Mouse (Mus musculus) neural tube, embryonic 15.5 days (tissue): ENCODE data around the gene Immp2l. TPM values are rescaled to one million over a fixed set of nuclear protein-coding genes. Genes with fewer than 3 reads are reported as not detected.
A peak's percentile ranks its signal among the peaks of the same experiment; 100 is the strongest.
"Not testable (repeated sequence)": the region's sequence is repeated elsewhere in the genome, so short reads cannot be mapped to it uniquely, and the experiment has no call there.

Experiments used
- ATAC-seq: fragments of 200-750 bp; cut with Nextera tagmentation; 2 replicates; pipeline ENCODE4 v1.8.0; 2017; ENCODE audit warnings: mild to moderate bottlenecking, moderate TSS enrichment, moderate library complexity; ENCODE audit not compliant: low FRiP score
- H3K27ac ChIP-seq: fragments of 300-500 bp; sonication (generic); replicated peaks from 2 replicates; pipeline ENCODE4 v1.5.1; 2015; ENCODE audit warnings: mild to moderate bottlenecking, inconsistent platforms
- H3K27me3 ChIP-seq: fragments of 300-500 bp; sonication (generic); replicated peaks from 2 replicates; pipeline ENCODE4 v1.6.1; 2015; ENCODE audit warnings: inconsistent platforms
- H3K36me3 ChIP-seq: fragments of 300-500 bp; sonication (generic); 2 replicates; pipeline ENCODE4 v1.6.1; 2015; ENCODE audit warnings: inconsistent platforms
- H3K4me1 ChIP-seq: fragments of 300-500 bp; sonication (generic); 2 replicates; pipeline ENCODE4 v1.6.1; 2015; ENCODE audit warnings: inconsistent platforms
- H3K4me2 ChIP-seq: fragments of 300-500 bp; sonication (generic); 2 replicates; pipeline ENCODE4 v1.6.1; 2015; ENCODE audit warnings: inconsistent platforms, mild to moderate bottlenecking, moderate library complexity
- H3K4me3 ChIP-seq: fragments of 300-500 bp; sonication (generic); replicated peaks from 2 replicates; pipeline ENCODE4 v1.5.1; 2015; ENCODE audit warnings: mild to moderate bottlenecking, inconsistent platforms
- H3K9ac ChIP-seq: fragments of 300-500 bp; sonication (generic); replicated peaks from 2 replicates; pipeline ENCODE4 v1.6.1; 2015; ENCODE audit warnings: mild to moderate bottlenecking, inconsistent platforms
- H3K9me3 ChIP-seq: fragments of 300-500 bp; sonication (generic); replicated peaks from 2 replicates; pipeline ENCODE4 v1.6.1; 2016; ENCODE audit warnings: inconsistent platforms
- WGBS: fragments of 180-500 bp; shearing (Covaris S2); methylation state at CpG from one replicate; pipeline ENCODE4 v1.1.7; 2015; ENCODE audit warnings: mixed read lengths; 5-methylcytosine and 5-hydroxymethylcytosine counted together
- polyA plus RNA-seq: library from polyadenylated mRNA; unstranded; fragments of >200 nt; fragmentation: Nextera tagmentation; extraction: Ambion mirVana; gene quantifications from 2 replicates; pipeline ENCODE4 v1.2.1, GENCODE M21; 2015

Gene Immp2l
- polyA plus RNA-seq, 1 experiment from 2014 or later: 5.8 TPM

GRCm38 (mm10) chr12:41729780-41730179 lies 705.9 kb downstream of the Immp2l start:
- peaks cover 4% of the 10 kb centered on the region; the same call in 1 of the 2 replicates for H3K4me1 ChIP-seq
- no peak overlapping the region for H3K9ac ChIP-seq
- no peak overlapping the region for H3K27ac ChIP-seq
- no peaks in the 10 kb centered on the region for H3K27me3 ChIP-seq
- H3K4me3 ChIP-seq: no peak overlapping the region
- WGBS: 94% methylated on average over 1 of the region's 1 CpGs
- no peaks in the 10 kb centered on the region for H3K36me3 ChIP-seq
- ATAC-seq: no peak
- H3K9me3 ChIP-seq: no peaks in the 10 kb centered on the region
- no peak overlapping the region for H3K4me2 ChIP-seq

GRCm38 (mm10) chr12:41733168-41733567 lies 709.3 kb downstream of the Immp2l start:
- Histone ChIP-seq H3K4me3 (no peak overlapping the region), H3K4me1 (no peaks in the 10 kb centered on the region), H3K4me2 (no peak overlapping the region), H3K9me3 (no peaks in the 10 kb centered on the region), H3K27me3 (no peaks in the 10 kb centered on the region), H3K27ac (no peak overlapping the region), H3K9ac (no peak overlapping the region), H3K36me3 (no peaks in the 10 kb centered on the region)
- no peak for ATAC-seq

- Histone ChIP-seq H3K27ac (no peak overlapping the region), H3K36me3 (no peaks in the 10 kb centered on the region), H3K4me1 (no peaks in the 10 kb centered on the region), H3K27me3 (no peaks in the 10 kb centered on the region), H3K9ac (no peak overlapping the region), H3K9me3 (no peaks in the 10 kb centered on the region), H3K4me2 (no peak overlapping the region), H3K4me3 (no peak overlapping the region)
- 81% methylated on average over 3 of the region's 3 CpGs for WGBS
- ATAC-seq: no peak
Observed at GRCm38 (mm10) chr12:41742887-41743286, 719.0 kb downstream of the Immp2l start.

- Histone ChIP-seq H3K36me3 (no peaks in the 10 kb centered on the region), H3K4me2 (no peak overlapping the region), H3K27ac (no peak overlapping the region), H3K9ac (no peak overlapping the region), H3K27me3 (no peaks in the 10 kb centered on the region), H3K4me3 (no peak overlapping the region), H3K9me3 (no peaks in the 10 kb centered on the region), H3K4me1 (no peaks in the 10 kb centered on the region)
- 72% methylated on average over 3 of the region's 3 CpGs for WGBS
- ATAC-seq: no peak
Observed at GRCm38 (mm10) chr12:41763396-41763795, 739.5 kb downstream of the Immp2l start.

GRCm38 (mm10) chr12:41773961-41774360 lies 750.1 kb downstream of the Immp2l start:
- Histone ChIP-seq H3K9ac (no peak overlapping the region), H3K27ac (no peak overlapping the region), H3K4me1 (no peaks in the 10 kb centered on the region), H3K27me3 (no peaks in the 10 kb centered on the region), H3K4me3 (no peak overlapping the region), H3K4me2 (no peak overlapping the region), H3K36me3 (no peaks in the 10 kb centered on the region), H3K9me3 (no peaks in the 10 kb centered on the region)
- 73% methylated on average over 3 of the region's 3 CpGs for WGBS
- ATAC-seq: no peak

GRCm38 (mm10) chr12:41774623-41775323 lies 750.9 kb downstream of the Immp2l start:
- Histone ChIP-seq H3K4me1 (no peaks in the 10 kb centered on the region), H3K27me3 (no peaks in the 10 kb centered on the region), H3K4me2 (no peak overlapping the region), H3K9ac (no peak overlapping the region), H3K9me3 (no peaks in the 10 kb centered on the region), H3K36me3 (no peaks in the 10 kb centered on the region), H3K27ac (no peak overlapping the region; the same call in 1 of the 2 replicates), H3K4me3 (no peak overlapping the region)
- no peak; the same call in 1 of the 2 replicates for ATAC-seq
- 77% methylated on average over 5 of the region's 5 CpGs for WGBS

- not testable (repeated sequence) for H3K36me3 ChIP-seq, H3K9me3 ChIP-seq, H3K9ac ChIP-seq, H3K4me1 ChIP-seq, H3K4me3 ChIP-seq, H3K27me3 ChIP-seq, H3K4me2 ChIP-seq, H3K27ac ChIP-seq
- WGBS: no CpG with 5 or more reads among the region's 4 CpGs
- peak; percentile 70; the same call in 1 of the 2 replicates for ATAC-seq
Observed at GRCm38 (mm10) chr12:41777762-41778161, 753.9 kb downstream of the Immp2l start.

- not testable (repeated sequence) for H3K4me3 ChIP-seq, H3K9ac ChIP-seq, ATAC-seq, H3K4me1 ChIP-seq, H3K4me2 ChIP-seq, H3K27me3 ChIP-seq, H3K9me3 ChIP-seq, H3K27ac ChIP-seq, H3K36me3 ChIP-seq
- WGBS: 91% methylated on average over 1 of the region's 1 CpGs
Observed at GRCm38 (mm10) chr12:41793681-41794080, 769.8 kb downstream of the Immp2l start.

- H3K4me3 ChIP-seq: no peak overlapping the region
- H3K4me1 ChIP-seq: no peaks in the 10 kb centered on the region
- 84% methylated on average over 6 of the region's 6 CpGs for WGBS
- no peak overlapping the region for H3K9ac ChIP-seq
- no peak for ATAC-seq
- no peak overlapping the region for H3K4me2 ChIP-seq
- H3K27me3 ChIP-seq: no peaks in the 10 kb centered on the region
- H3K9me3 ChIP-seq: no peaks in the 10 kb centered on the region
- H3K36me3 ChIP-seq: no peaks in the 10 kb centered on the region
- no peak overlapping the region for H3K27ac ChIP-seq
Observed at GRCm38 (mm10) chr12:41829517-41829916, 805.6 kb downstream of the Immp2l start.

- Histone ChIP-seq H3K27me3 (no peaks in the 10 kb centered on the region), H3K9ac (no peak overlapping the region), H3K4me2 (no peak overlapping the region), H3K4me1 (no peaks in the 10 kb centered on the region), H3K4me3 (no peak overlapping the region), H3K9me3 (no peaks in the 10 kb centered on the region), H3K36me3 (no peaks in the 10 kb centered on the region), H3K27ac (no peak overlapping the region)
- 42% methylated on average over 7 of the region's 7 CpGs for WGBS
- ATAC-seq: no peak
Observed at GRCm38 (mm10) chr12:41831731-41832130, 807.8 kb downstream of the Immp2l start.

- Histone ChIP-seq H3K9ac (no peak overlapping the region), H3K4me1 (no peaks in the 10 kb centered on the region), H3K4me3 (no peak overlapping the region), H3K36me3 (no peaks in the 10 kb centered on the region), H3K9me3 (no peaks in the 10 kb centered on the region), H3K27ac (no peak overlapping the region), H3K4me2 (no peak overlapping the region), H3K27me3 (no peaks in the 10 kb centered on the region)
- 88% methylated on average over 2 of the region's 2 CpGs for WGBS
- no peak for ATAC-seq
Observed at GRCm38 (mm10) chr12:41834646-41835045, 810.8 kb downstream of the Immp2l start.

GRCm38 (mm10) chr12:41838334-41838847 lies 814.5 kb downstream of the Immp2l start:
- no peaks in the 10 kb centered on the region for H3K4me1 ChIP-seq
- H3K36me3 ChIP-seq: no peaks in the 10 kb centered on the region
- no peak overlapping the region for H3K4me2 ChIP-seq
- H3K4me3 ChIP-seq: no peak overlapping the region
- no peaks in the 10 kb centered on the region for H3K27me3 ChIP-seq
- H3K9me3 ChIP-seq: no peaks in the 10 kb centered on the region
- no peak for ATAC-seq
- H3K9ac ChIP-seq: no peak overlapping the region
- 77% methylated on average over 6 of the region's 6 CpGs for WGBS
- no peak overlapping the region for H3K27ac ChIP-seq
